13 mouse cellular contexts compared by ENCODE assay signal in genomic region chr19:34165891-34166290, GRCm38 (mm10). TPM values are rescaled to one million over a fixed set of nuclear protein-coding genes. Genes with fewer than 3 reads are reported as not detected.
DNase-seq lines count a peak whose midpoint lies in the region; ATAC-seq and TF ChIP-seq lines count a peak whose summit lies in the region.
"Had no signal": no experiment of that assay in that cellular context is flagged by ENCODE, and none has a peak within 500 bp of the region (broad histone marks: within the 10 kb centered on the region; RNA-seq: fewer than 3 reads in every experiment).

Ankrd22 (minus strand) TSS chr19:34166053.

- H3K4me3 ChIP-seq in thymus, adult 2 months (ENCODE audit: control insufficient read depth, insufficient read depth, low read length) = no peak within 1 kb of the TSS
- H3K4me3 ChIP-seq in midbrain, embryonic 10.5 days = no peak within 1 kb of the TSS
- H3K4me3 ChIP-seq: hindbrain, embryonic 12.5 days; neural tube, embryonic 13.5 days had no signal

- peaks cover 30% of the 10 kb centered on the region for H3K4me1 ChIP-seq in thymus, adult 2 months (replicated peaks; ENCODE audit: control insufficient read depth, insufficient read depth, low read length)
- peaks cover 6% of the 10 kb centered on the region; the same call in 1 of the 2 replicates for H3K4me1 ChIP-seq in midbrain, embryonic 10.5 days
- H3K4me1 ChIP-seq: hindbrain, embryonic 12.5 days; neural tube, embryonic 13.5 days had no signal

- H3K36me3 ChIP-seq in thymus, adult 2 months (ENCODE audit: control insufficient read depth, insufficient read depth, low read length) = no peaks in the 10 kb centered on the region
- no peaks in the 10 kb centered on the region for H3K36me3 ChIP-seq in midbrain, embryonic 10.5 days
- H3K36me3 ChIP-seq: hindbrain, embryonic 12.5 days; neural tube, embryonic 13.5 days had no signal

- TF ChIP-seq CTCF in thymus, adult 2 months (IDR thresholded peaks at IDR 0.05; ENCODE audit: borderline replicate concordance, control insufficient read depth, extremely low read depth, insufficient read depth, low read length, poor library complexity) = no peak

- no peaks in the 10 kb centered on the region for H3K9me3 ChIP-seq in midbrain, embryonic 10.5 days (replicated peaks)
- H3K9me3 ChIP-seq: hindbrain, embryonic 12.5 days; neural tube, embryonic 13.5 days had no signal

- 33% methylated on average over 5 of the region's 5 CpGs for WGBS in thymus, adult 2 months
- 69% methylated on average over 5 of the region's 5 CpGs for WGBS in midbrain, embryonic 10.5 days

- H3K27me3 ChIP-seq in thymus, adult 2 months (ENCODE audit: control insufficient read depth, insufficient read depth, low read length) = no peaks in the 10 kb centered on the region
- H3K27me3 ChIP-seq in midbrain, embryonic 10.5 days (ENCODE audit: low read depth, poor library complexity, severe bottlenecking) = peaks cover 68% of the 10 kb centered on the region
- H3K27me3 ChIP-seq: hindbrain, embryonic 12.5 days; neural tube, embryonic 13.5 days had no signal

- ATAC-seq in hematopoietic stem cell, adult 5-6 weeks (replicated peaks in 1 of 2; ENCODE audit: insufficient read depth in 1 of 2, low FRiP score in 2 of 2, low TSS enrichment in 1 of 2, low read depth in 1 of 2, poor library complexity in 2 of 2, severe bottlenecking in 2 of 2) = peak; percentile 58 to 62; a peak in 3 of 4 replicates
- ATAC-seq in neutrophil, adult 5-6 weeks (ENCODE audit: extremely low read depth, insufficient number of reproducible peaks, low FRiP score, poor library complexity, severe bottlenecking) = peak; percentile 80
- ATAC-seq: forebrain, embryonic 14.5 days had no signal

- peak within 1 kb of the TSS; percentile 29; the same call in 1 of the 2 replicates for H3K27ac ChIP-seq in thymus, adult 2 months (ENCODE audit: control insufficient read depth, insufficient read depth, low read length)
- no peak within 1 kb of the TSS for H3K27ac ChIP-seq in midbrain, embryonic 10.5 days (replicated peaks)
- H3K27ac ChIP-seq: hindbrain, embryonic 12.5 days; neural tube, embryonic 13.5 days had no signal

- no peak for TF ChIP-seq POLR2A in thymus, adult 2 months (IDR thresholded peaks at IDR 0.05; ENCODE audit: control insufficient read depth, extremely low read depth, insufficient read depth, low read length, poor library complexity)

- peak; percentile 53 for DNase-seq in thymus, adult 2 months
- DNase-seq in thymus, postnatal 0 days (ENCODE audit: low spot score) = no peak
- peak; percentile 13 for DNase-seq in yolk sac, embryonic 10.5 days (ENCODE audit: low spot score)
- DNase-seq in adrenal gland, postnatal 25 days = no peak
- no peak for DNase-seq in right cerebral cortex, postnatal 14 days
- no peak for DNase-seq in midbrain, embryonic 10.5 days (ENCODE audit: low spot score)

RNA-seq across cellular contexts. Expression of gene Ankrd22, which starts in this region (rescaled TPM):
- polyA plus RNA-seq in thymus, adult 2 months (2012; rRNA removed) = 0.62 and 0.73 TPM in 2 replicates
- polyA plus RNA-seq in thymus, postnatal 0 days (2015; fragmentation: Nextera tagmentation; extraction: Ambion mirVana) = 4.0 and 4.7 TPM in 2 replicates
- total RNA-seq in hematopoietic stem cell, adult 5-6 weeks (2017) = 2.7 and 6.7 TPM in 2 replicates
- total RNA-seq in neutrophil, adult 5-6 weeks (2017) = 9.3 and 10.5 TPM in 2 replicates
- not detected in 2 replicates for total RNA-seq in adrenal gland, postnatal 25 days (2021)
- 0.11 TPM in 1 of 2 replicates, not detected in the other for polyA plus RNA-seq in midbrain, embryonic 10.5 days (2016; fragmentation: Nextera tagmentation; extraction: Ambion mirVana)
- total RNA-seq: gastrocnemius, postnatal 4 days had no signal
- polyA plus RNA-seq: forebrain, embryonic 14.5 days; hindbrain, embryonic 12.5 days; limb, embryonic 11.5 days; neural tube, embryonic 13.5 days had no signal

Comparison
In these comparisons a context has a peak if more than half of its experiments do, and no peak if none do; other contexts are left out.
1. Peak in DNase-seq and H3K27ac ChIP-seq in thymus, adult 2 months; RNA of the gene not detected or under 1 TPM.